Mouse (Mus musculus): ENCODE measurements around the gene Vsig1. TPM values are rescaled to one million over a fixed set of nuclear protein-coding genes. Genes with fewer than 3 reads are reported as not detected.

Vsig1 gene
- not detected for total RNA-seq (2022)

GRCm38 (mm10) chrX:140907360-140907759 lies at the start of gene Vsig1:
TSS of gene Vsig1 (plus strand) at chrX:140907608.
- DNase-seq (ENCODE audit: low spot score in 2 of 2) = no peak

GRCm38 (mm10) chrX:140862760-140863159 lies 44.6 kb upstream of the Vsig1 start:
- DNase-seq (ENCODE audit: low spot score in 2 of 2) = no peak

DNA sequence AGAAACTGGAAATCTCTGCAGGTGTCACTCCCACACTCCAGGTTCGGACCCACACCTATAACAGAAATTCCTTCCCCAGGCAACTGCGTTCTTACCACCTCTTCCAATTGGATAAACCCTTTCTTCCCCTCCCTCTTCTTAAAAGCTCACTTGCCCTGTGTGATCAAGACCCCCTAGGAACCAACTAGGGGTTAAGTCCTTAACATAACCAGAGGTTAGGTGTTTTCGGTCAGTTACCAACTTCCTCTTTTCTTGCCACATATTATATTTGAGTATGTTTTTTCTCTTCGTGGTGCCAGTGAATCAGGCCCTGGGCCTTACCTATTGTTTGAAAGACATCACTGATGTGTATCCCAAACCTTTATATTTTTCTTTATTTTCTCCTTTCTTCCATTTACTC lies 44.0 kb upstream of the Vsig1 start:
- no peak for DNase-seq (ENCODE audit: low spot score in 2 of 2)

DNA sequence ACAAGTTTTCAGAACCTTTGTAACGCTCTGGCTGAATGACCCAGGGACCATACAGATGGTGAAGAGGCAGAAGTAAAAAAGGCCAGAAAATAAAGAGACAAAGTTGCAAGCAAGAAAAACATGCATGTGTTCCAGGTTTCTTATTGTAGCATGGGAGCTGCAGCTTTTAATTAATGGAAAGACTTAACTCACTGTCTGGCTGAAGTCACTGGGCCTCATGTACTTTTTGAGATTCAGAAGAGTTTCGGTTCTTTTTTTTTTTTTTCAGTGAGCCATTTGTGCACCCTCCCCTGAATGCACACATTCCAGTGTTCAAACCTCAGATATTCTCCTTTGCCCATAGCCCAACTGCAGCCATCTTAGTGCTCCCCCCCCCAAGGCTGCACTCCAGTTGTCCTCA lies 20.2 kb upstream of the Vsig1 start:
- DNase-seq (ENCODE audit: low spot score in 2 of 2) = no peak

DNA sequence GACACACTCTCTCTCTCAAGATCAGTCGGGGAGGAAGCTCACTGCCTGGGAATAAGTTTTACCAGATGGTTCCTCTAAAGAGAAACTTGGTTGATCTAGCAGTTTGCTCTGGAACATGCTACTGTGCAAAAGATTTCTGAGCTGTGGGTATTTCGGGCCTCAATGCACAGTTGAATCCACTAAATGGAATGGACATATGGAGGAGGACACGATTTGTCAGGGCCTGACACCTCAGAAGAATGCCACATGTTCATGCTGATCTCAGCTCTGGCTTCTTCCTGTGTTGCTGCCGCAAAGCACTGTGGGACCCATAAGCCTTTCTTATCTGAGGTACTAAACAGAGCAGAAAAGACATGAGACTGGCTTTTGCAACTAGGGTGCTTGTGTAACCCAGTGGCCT lies 15.6 kb upstream of the Vsig1 start:
- no peak for DNase-seq (ENCODE audit: low spot score in 2 of 2)

- DNase-seq (ENCODE audit: low spot score in 2 of 2) = no peak
Measured at GRCm38 (mm10) chrX:140903487-140903886, 3.9 kb upstream of the Vsig1 start.

- DNase-seq (ENCODE audit: low spot score in 2 of 2) = no peak
Measured at GRCm38 (mm10) chrX:140921321-140921720, 13.9 kb downstream of the Vsig1 start.

DNA sequence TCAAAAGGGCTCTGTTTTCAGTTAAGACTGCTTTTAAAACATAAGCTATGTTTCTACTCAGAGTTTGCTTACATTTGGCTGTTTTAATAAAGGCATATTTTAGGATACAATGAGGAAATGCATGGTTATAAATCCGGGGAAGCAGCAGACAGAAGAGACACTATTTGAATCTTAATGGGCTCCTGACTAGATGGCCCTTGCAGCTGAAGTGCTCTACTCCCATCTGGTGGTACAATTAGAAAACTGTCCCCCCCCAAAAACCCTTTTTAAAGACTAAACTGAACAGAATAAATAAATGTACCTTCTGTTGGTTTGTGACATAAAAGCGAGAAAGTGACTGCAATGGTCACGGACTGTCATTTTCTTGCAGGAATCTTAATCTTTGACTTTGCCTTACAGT lies 24.7 kb downstream of the Vsig1 start:
- no peak for DNase-seq (ENCODE audit: low spot score in 2 of 2)

GRCm38 (mm10) chrX:140933263-140933662 lies 25.9 kb downstream of the Vsig1 start:
- DNase-seq (ENCODE audit: low spot score in 2 of 2) = no peak

- DNase-seq (ENCODE audit: low spot score in 2 of 2) = no peak
Measured at GRCm38 (mm10) chrX:140936271-140936670, 28.9 kb downstream of the Vsig1 start.

DNA sequence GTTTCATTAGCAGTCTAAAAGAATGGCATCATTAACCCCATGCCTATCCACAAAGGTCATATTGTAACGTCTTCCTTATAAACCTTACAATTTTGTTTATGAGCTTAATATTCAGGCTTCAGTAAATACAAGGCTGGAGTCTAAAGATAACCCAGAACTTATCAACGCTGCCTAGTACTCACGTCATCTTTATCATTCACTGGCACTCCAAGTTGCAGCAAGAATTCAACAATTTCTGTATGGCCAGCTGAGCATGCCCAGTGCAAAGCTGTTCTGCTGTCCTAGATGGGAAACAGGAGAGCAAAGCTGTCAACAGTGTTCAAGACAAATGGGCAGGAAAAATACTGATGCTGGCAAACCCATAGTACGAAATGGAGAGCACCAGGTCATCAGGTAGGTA lies 46.2 kb downstream of the Vsig1 start:
- DNase-seq (ENCODE audit: low spot score in 2 of 2) = no peak

GRCm38 (mm10) chrX:140956272-140956940 lies 49.0 kb downstream of the Vsig1 start, which contains the start of the genes Psmd10 and Atg4a:
TSS of gene Psmd10 (minus strand) at chrX:140956728.
TSS of gene Atg4a (plus strand) at chrX:140956907.
- peak; percentile 81 to 88 for DNase-seq (ENCODE audit: low spot score in 2 of 2)

DNA sequence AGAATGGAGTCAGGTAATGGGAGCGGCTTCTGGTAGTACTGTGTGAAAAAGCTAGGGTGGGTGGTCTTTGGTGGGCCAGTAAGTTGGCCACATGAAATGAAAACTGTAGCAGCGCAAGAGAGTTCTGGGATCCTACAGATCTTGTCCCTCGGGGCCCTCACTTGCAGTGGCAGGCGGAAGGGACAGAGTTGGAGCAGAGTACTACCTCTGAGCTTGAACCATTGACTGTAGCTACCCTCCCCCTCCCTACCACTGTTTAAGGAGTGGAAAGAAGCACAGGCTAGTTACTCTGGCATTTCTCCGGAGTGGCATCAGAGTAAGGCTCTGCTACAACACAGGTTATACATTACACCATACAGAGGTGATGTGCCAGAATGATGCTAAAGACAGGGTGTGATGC lies 49.6 kb downstream of the Vsig1 start:
- no peak for DNase-seq (ENCODE audit: low spot score in 2 of 2)

DNA sequence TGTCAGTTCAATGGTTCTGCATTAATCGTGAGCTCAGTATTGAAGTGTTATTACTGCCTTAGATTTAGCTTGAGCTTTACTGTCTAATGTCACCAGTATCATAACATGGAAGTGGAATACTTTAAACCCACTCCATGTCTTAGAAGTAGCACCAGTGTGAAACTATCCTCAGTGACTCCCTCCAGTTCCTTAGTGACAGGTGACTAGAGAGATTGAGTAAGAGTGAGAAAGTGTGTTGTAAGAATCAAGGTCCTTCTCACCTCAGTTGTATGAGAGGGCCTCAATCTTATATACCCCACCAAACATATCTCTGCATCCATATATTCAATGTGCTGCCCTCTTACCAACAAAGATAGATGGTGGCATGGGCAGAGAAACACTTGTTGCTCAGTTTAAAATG lies 71.5 kb downstream of the Vsig1 start:
- DNase-seq (ENCODE audit: low spot score in 2 of 2) = no peak

- DNase-seq (ENCODE audit: low spot score in 2 of 2) = no peak
Measured at GRCm38 (mm10) chrX:140979546-140979945, 72.1 kb downstream of the Vsig1 start.

DNA sequence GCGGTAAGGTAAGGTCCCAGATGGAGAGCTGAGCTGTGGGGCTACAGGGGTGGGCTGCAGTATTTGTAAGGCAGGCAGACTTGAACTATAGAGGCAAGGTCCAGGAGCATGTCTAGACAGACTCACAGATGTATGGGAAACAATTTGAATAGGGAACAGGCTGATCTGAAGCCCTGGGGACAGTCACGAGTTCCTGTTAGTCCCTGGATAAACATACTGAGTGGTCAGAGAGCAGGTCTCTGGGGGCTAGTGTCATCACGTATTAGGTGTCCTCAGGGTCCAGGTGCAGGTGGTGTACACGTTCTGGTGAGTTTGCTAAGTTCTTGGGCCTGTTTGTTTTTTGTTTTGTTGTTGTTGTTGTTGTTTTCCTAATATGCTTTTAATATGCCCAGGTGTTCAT lies 72.8 kb downstream of the Vsig1 start:
- DNase-seq (ENCODE audit: low spot score in 2 of 2) = no peak

DNA sequence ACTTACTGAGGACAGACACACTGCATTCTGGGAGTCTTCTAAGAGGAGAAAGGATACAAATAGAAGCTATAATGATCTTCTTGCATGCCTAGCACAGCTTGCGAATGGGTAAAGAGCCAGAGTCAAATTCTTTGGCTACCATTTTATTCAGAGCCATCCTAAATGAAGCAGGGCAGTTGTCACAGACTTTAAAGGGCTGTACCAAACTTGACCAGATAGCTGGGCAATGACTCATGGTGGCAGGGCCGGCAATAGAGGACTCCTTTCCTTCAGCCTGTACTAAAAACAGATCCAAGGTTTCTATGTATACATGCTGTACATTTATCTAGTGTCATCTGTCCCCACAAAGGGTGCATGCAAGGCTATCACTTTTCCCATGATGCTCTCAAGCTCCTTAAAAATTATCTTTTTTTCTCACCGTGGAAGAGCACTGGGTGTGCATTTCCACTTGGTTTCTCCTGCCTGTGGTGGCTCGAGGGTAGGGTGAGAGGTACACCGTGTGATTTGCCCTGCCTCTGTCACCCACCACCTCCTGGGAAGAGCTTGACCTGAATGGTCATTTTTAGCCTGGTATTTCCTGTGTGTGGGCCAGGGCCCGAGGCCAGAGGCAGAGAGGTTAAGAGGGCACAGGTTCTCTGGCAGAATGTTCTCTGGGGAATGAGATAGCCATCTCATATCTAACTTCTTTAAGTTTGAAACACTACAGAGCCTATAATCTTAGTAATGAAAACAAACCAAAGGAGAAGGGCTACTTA lies 76.0 kb downstream of the Vsig1 start:
- peak; percentile 18 to 37 for DNase-seq (ENCODE audit: low spot score in 2 of 2)

GRCm38 (mm10) chrX:140984795-140985194 lies 77.4 kb downstream of the Vsig1 start:
- DNase-seq (ENCODE audit: low spot score in 2 of 2) = no peak

DNA sequence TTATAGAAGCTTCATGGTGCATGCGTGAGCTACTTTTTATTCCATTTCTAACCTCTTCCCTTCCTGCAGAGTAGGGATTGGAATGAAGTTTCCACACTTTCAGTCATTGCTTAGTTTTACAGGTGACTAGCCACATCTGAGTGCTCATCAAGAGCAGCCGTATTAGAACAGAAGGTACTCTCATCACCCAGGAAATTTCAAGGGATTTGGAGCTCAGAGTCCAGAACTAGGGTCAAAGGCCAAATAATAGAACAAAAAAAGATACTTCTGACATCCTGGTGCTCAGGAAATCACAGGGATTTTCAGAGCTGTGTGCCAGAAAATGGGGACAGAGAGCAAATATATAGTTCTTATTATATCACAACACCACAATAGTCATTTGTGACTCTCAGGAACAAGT lies 77.8 kb downstream of the Vsig1 start:
- DNase-seq (ENCODE audit: low spot score in 2 of 2) = no peak

Data from gastrocnemius, adult 8-10 months (tissue).